Mouse (Mus musculus) kidney, postnatal 10 days (tissue): ENCODE results near the gene Fsd1.
A peak's percentile ranks its signal among the peaks of the same experiment; 100 is the strongest.

ENCODE experiments used
- DNase-seq: peaks from one replicate; pipeline ENCODE4 v3.0.0; 2021; ENCODE audit warnings: mixed read lengths

Gene Fsd1

GRCm38 (mm10) chr17:56010255-56010654 is 23.9 kb downstream of the Fsd1 start:
- DNase-seq, result no peak

GRCm38 (mm10) chr17:56010681-56011080 is 24.4 kb downstream of the Fsd1 start:
- peak; percentile 86 for DNase-seq

GRCm38 (mm10) chr17:56011441-56011840 is 25.1 kb downstream of the Fsd1 start:
- no peak for DNase-seq

GRCm38 (mm10) chr17:56015293-56015692 is 29.0 kb downstream of the Fsd1 start:
- no peak for DNase-seq

GRCm38 (mm10) chr17:56016382-56016781 is 30.1 kb downstream of the Fsd1 start:
- DNase-seq, result no peak

- no peak for DNase-seq
Observed at GRCm38 (mm10) chr17:56016793-56017785, 30.8 kb downstream of the Fsd1 start.

GRCm38 (mm10) chr17:56017848-56018247 is 31.5 kb downstream of the Fsd1 start:
- DNase-seq, result no peak

GRCm38 (mm10) chr17:56018347-56019131 is 32.2 kb downstream of the Fsd1 start:
- DNase-seq, result peak; percentile 76

GRCm38 (mm10) chr17:56020400-56021084 is 34.2 kb downstream of the Fsd1 start:
- no peak for DNase-seq

GRCm38 (mm10) chr17:56021161-56021910 is 35.0 kb downstream of the Fsd1 start:
- DNase-seq, result no peak

- no peak for DNase-seq
Observed at GRCm38 (mm10) chr17:56022131-56022988, 36.1 kb downstream of the Fsd1 start.

- DNase-seq, result no peak
Observed at GRCm38 (mm10) chr17:56022989-56023290, 36.6 kb downstream of the Fsd1 start.

- DNase-seq, result no peak
Observed at GRCm38 (mm10) chr17:56023386-56023785, 37.1 kb downstream of the Fsd1 start.

- DNase-seq, result peak; percentile 11
Observed at GRCm38 (mm10) chr17:56024476-56024875, 38.2 kb downstream of the Fsd1 start.

GRCm38 (mm10) chr17:56024931-56025330 is 38.6 kb downstream of the Fsd1 start:
- peak; percentile 5 for DNase-seq

GRCm38 (mm10) chr17:56026303-56026702 is 40.0 kb downstream of the Fsd1 start:
- DNase-seq, result no peak

- no peak for DNase-seq
Observed at GRCm38 (mm10) chr17:56026881-56027280, 40.6 kb downstream of the Fsd1 start.

- no peak for DNase-seq
Observed at GRCm38 (mm10) chr17:56027801-56028441, 41.6 kb downstream of the Fsd1 start.

GRCm38 (mm10) chr17:56030238-56030870 is 44.0 kb downstream of the Fsd1 start:
- DNase-seq, result no peak

GRCm38 (mm10) chr17:56030919-56031318 is 44.6 kb downstream of the Fsd1 start:
- DNase-seq, result peak; percentile 79
